Mouse (Mus musculus): ENCODE measurements around the gene Ell3.

The Ell3 gene

GRCm38 (mm10) chr2:121425890-121426289, 18.2 kb downstream of the Ell3 start:
- CTCF ChIA-PET = no interaction called here
- POLR2A ChIA-PET = interaction anchor here in 1 of 4 experiments (1.0 to 3.3 kb wide), 3 partner anchors 13 to 86 kb away, joined by 3 to 19 read pairs (median 11); partner anchors contain the start of gene Serf2

GRCm38 (mm10) chr2:121423166-121423565, 20.9 kb downstream of the Ell3 start:
- CTCF ChIA-PET = interaction anchor here in 2 of 4 experiments (1.2 to 1.6 kb wide), 2 partner anchors 12 kb away, joined by 3 read pairs; no protein-coding TSS in a partner anchor
- POLR2A ChIA-PET = interaction anchor here in 3 of 4 experiments (0.7 to 3.6 kb wide), 10 partner anchors 9 to 25 kb away, joined by 3 to 39 read pairs (median 5); partner anchors contain the start of genes Catsper2 (in 3 of the 3), Pdia3 (in 3 of the 3) and Serf2 (in 1 of the 3)

- ChIA-PET POLR2A (interaction anchor here in 3 of 4 experiments (0.5 to 5.0 kb wide), 16 partner anchors 9 to 196 kb away, joined by 3 to 48 read pairs (median 4); partner anchors contain the start of genes Serf2 (in 3 of the 3), Hypk (in 1 of the 3) and Serinc4 (in 1 of the 3)), CTCF (interaction anchor here in 1 of 4 experiments (0.6 to 1.2 kb wide), 2 partner anchors 8 to 16 kb away, joined by 3 to 4 read pairs; no protein-coding TSS in a partner anchor)
Observed at GRCm38 (mm10) chr2:121418476-121418875, 25.6 kb downstream of the Ell3 start.

- POLR2A ChIA-PET = interaction anchor here in 2 of 4 experiments (0.7 to 6.8 kb wide), 17 partner anchors 8 to 93 kb away, joined by 3 to 90 read pairs (median 5); partner anchors contain the start of genes Mfap1b (in 2 of the 2) and Serf2 (in 2 of the 2)
Observed at GRCm38 (mm10) chr2:121416356-121416755, 27.7 kb downstream of the Ell3 start.

GRCm38 (mm10) chr2:121415591-121415990, 28.5 kb downstream of the Ell3 start:
- POLR2A ChIA-PET = interaction anchor here in 3 of 4 experiments (0.7 to 6.8 kb wide), 15 partner anchors 8 to 805 kb away, joined by 3 to 90 read pairs (median 5); partner anchors contain the start of genes Serf2 (in 2 of the 3) and Mfap1b (in 1 of the 3)
- CTCF ChIA-PET = no interaction called here

More at GRCm38 (mm10) chr2:121416356-121416755, 27.7 kb downstream of the Ell3 start:
- CTCF ChIA-PET = interaction anchor here in 1 of 4 experiments (0.6 kb wide), 1 partner anchor 1724 kb away, joined by 3 read pairs; no protein-coding TSS in a partner anchor

GRCm38 (mm10) chr2:121415103-121415502, 29.0 kb downstream of the Ell3 start:
- ChIA-PET POLR2A (interaction anchor here in 3 of 4 experiments (0.6 to 6.8 kb wide), 23 partner anchors 8 to 601 kb away, joined by 3 to 90 read pairs (median 4); partner anchors contain the start of genes Adal (in 1 of the 3), Hypk (in 1 of the 3), Lcmt2 (in 1 of the 3) and Map1a (in 1 of the 3)), CTCF (interaction anchor here in 3 of 4 experiments (0.5 to 0.7 kb wide), 3 partner anchors 77 to 194 kb away, joined by 3 to 4 read pairs (median 3); no protein-coding TSS in a partner anchor)

- ChIA-PET POLR2A (interaction anchor here (0.6 to 6.8 kb wide), 84 partner anchors 7 to 613 kb away, joined by 3 to 90 read pairs (median 5); partner anchors contain the start of genes Serf2 (in 3 of the 4), Adal (in 2 of the 4), Hypk (in 2 of the 4) and Lcmt2 (in 2 of the 4)), CTCF (interaction anchor here in 3 of 4 experiments (0.6 to 2.0 kb wide), 8 partner anchors 18 to 194 kb away, joined by 3 to 7 read pairs (median 5); partner anchors contain the start of gene Serf2 (in 2 of the 3))
Observed at GRCm38 (mm10) chr2:121414139-121414685, 29.9 kb downstream of the Ell3 start.

- ChIA-PET POLR2A (interaction anchor here (0.5 to 6.8 kb wide), 100 partner anchors 8 to 1259 kb away, joined by 3 to 90 read pairs (median 5); partner anchors contain the start of genes Adal (in 3 of the 4), Lcmt2 (in 3 of the 4), Map1a (in 3 of the 4) and Mfap1b (in 3 of the 4)), CTCF (interaction anchor here (0.6 to 2.0 kb wide), 12 partner anchors 17 to 935 kb away, joined by 3 to 7 read pairs (median 5); partner anchors contain the start of genes Serf2 (in 2 of the 4) and Ckmt1 (in 1 of the 4))
Observed at GRCm38 (mm10) chr2:121413387-121414042, 30.6 kb downstream of the Ell3 start, which contains the start of the genes Pdia3 and Catsper2. TSS of gene Pdia3 (plus strand) at chr2:121413775. TSS of gene Catsper2 (minus strand) at chr2:121413792.

GRCm38 (mm10) chr2:121412843-121413386, 31.2 kb downstream of the Ell3 start:
- ChIA-PET CTCF (interaction anchor here (0.6 to 2.0 kb wide), 12 partner anchors 16 to 934 kb away, joined by 3 to 7 read pairs (median 5); partner anchors contain the start of genes Serf2 (in 2 of the 4) and Ckmt1 (in 1 of the 4)), POLR2A (interaction anchor here (0.5 to 6.8 kb wide), 98 partner anchors 8 to 1259 kb away, joined by 3 to 90 read pairs (median 5); partner anchors contain the start of genes Adal (in 3 of the 4), Lcmt2 (in 3 of the 4), Map1a (in 3 of the 4) and Serf2 (in 3 of the 4))

GRCm38 (mm10) chr2:121408160-121408559, 35.9 kb downstream of the Ell3 start:
- ChIA-PET POLR2A (interaction anchor here in 1 of 4 experiments (0.8 to 1.1 kb wide), 4 partner anchors 8 to 20 kb away, joined by 3 to 4 read pairs (median 4); no protein-coding TSS in a partner anchor), CTCF (interaction anchor here (0.6 to 2.0 kb wide), 6 partner anchors 12 to 691 kb away, joined by 3 to 8 read pairs (median 4); no protein-coding TSS in a partner anchor)

- ChIA-PET POLR2A (interaction anchor here in 1 of 4 experiments (0.6 to 2.2 kb wide), 2 partner anchors 10 to 222 kb away, joined by 3 to 7 read pairs; partner anchors contain the start of genes Catsper2 and Pdia3), CTCF (no interaction called here)
Observed at GRCm38 (mm10) chr2:121403296-121403695, 40.8 kb downstream of the Ell3 start.

- CTCF ChIA-PET = interaction anchor here (0.6 to 1.9 kb wide), 68 partner anchors 9 to 499 kb away, joined by 3 to 14 read pairs (median 4); partner anchors contain the start of genes Tubgcp4 (in 2 of the 4), Zscan29 (in 2 of the 4), Adal (in 1 of the 4) and Catsper2 (in 1 of the 4)
- POLR2A ChIA-PET = interaction anchor here (0.5 to 2.1 kb wide), 21 partner anchors 9 to 1245 kb away, joined by 3 to 8 read pairs (median 4); partner anchors contain the start of genes Catsper2 (in 4 of the 4), Pdia3 (in 4 of the 4), Adal (in 1 of the 4) and Lcmt2 (in 1 of the 4)
Observed at GRCm38 (mm10) chr2:121396624-121397023, 47.5 kb downstream of the Ell3 start.
